Comparison of ENCODE assay signal across 14 mouse cellular contexts in genomic region chr7:49807093-49807682, GRCm38 (mm10).
"Had no signal": no experiment of that assay in that cellular context is flagged by ENCODE, and none has a peak within 500 bp of the region (broad histone marks: within the 10 kb centered on the region; RNA-seq: fewer than 3 reads in every experiment).

No protein-coding gene starts in this region.

- H3K27me3 ChIP-seq: megakaryocyte, embryonic 14.5 days; midbrain, embryonic 12.5 days had no signal

- H3K9me3 ChIP-seq: megakaryocyte, embryonic 14.5 days; midbrain, embryonic 10.5 days; midbrain, embryonic 12.5 days had no signal

- H3K4me3 ChIP-seq: megakaryocyte, embryonic 14.5 days; midbrain, embryonic 10.5 days; midbrain, embryonic 12.5 days; myocyte had no signal

- ATAC-seq: midbrain, embryonic 16.5 days had no signal

- H3K4me2 ChIP-seq: lung, embryonic 14.5 days; midbrain, embryonic 12.5 days had no signal

- H3K9ac ChIP-seq: liver, embryonic 14.5 days; lung, embryonic 14.5 days; midbrain, embryonic 12.5 days had no signal

- H3K27ac ChIP-seq: liver, embryonic 14.5 days; midbrain, embryonic 10.5 days; midbrain, embryonic 12.5 days had no signal

- DNase-seq: lung, adult 18-20 months; lung, embryonic 14.5 days; lung, postnatal 10 days; lung, postnatal 4 days; right cerebral cortex, postnatal 14 days; thymus, adult 18-20 months; thymus, postnatal 14 days; thymus, postnatal 36 days had no signal
